In genomic region chr9:30064551-30064950, GRCm38 (mm10) we compare ENCODE assay signal across 31 mouse cellular contexts.
"Had no signal": no experiment of that assay in that cellular context is flagged by ENCODE, and none has a peak within 500 bp of the region (broad histone marks: within the 10 kb centered on the region; RNA-seq: fewer than 3 reads in every experiment).

No protein-coding gene starts in this region.

- ATAC-seq: hindbrain, embryonic 16.5 days; hindbrain, postnatal 0 days; inflammation-experienced regulatory T-cells, adult 6 months; intestine, embryonic 15.5 days; intestine, embryonic 16.5 days; intestine, postnatal 0 days had no signal

- H3K4me2 ChIP-seq: heart, embryonic 15.5 days; hindbrain, embryonic 12.5 days; hindbrain, embryonic 13.5 days; hindbrain, embryonic 14.5 days; hindbrain, embryonic 15.5 days; intestine, embryonic 15.5 days; kidney, embryonic 15.5 days had no signal

- H3K27ac ChIP-seq: heart, embryonic 15.5 days; hindbrain, embryonic 10.5 days; hindbrain, embryonic 12.5 days; hindbrain, embryonic 13.5 days; hindbrain, embryonic 14.5 days; hindbrain, embryonic 15.5 days; hindbrain, postnatal 0 days; intestine, embryonic 15.5 days; kidney, embryonic 15.5 days; kidney, postnatal 0 days; layer of hippocampus, adult 2 months; left cerebral cortex, adult 2 months had no signal

- DNase-seq: heart, postnatal 14 days; heart, postnatal 36 days; heart, postnatal 4 days; kidney, adult 11 months; kidney, adult 18-20 months; kidney, adult 2 months; kidney, adult 8-10 months; kidney, adult 9 months; kidney, postnatal 10 days; kidney, postnatal 14 days; kidney, postnatal 25 days; kidney, postnatal 36 days; kidney, postnatal 4 days; layer of hippocampus, adult 9-11 months; layer of hippocampus, postnatal 36 days had no signal

- H3K9me3 ChIP-seq: heart, embryonic 15.5 days; hindbrain, embryonic 10.5 days; hindbrain, embryonic 12.5 days; hindbrain, embryonic 13.5 days; hindbrain, embryonic 15.5 days; intestine, embryonic 15.5 days; kidney, embryonic 15.5 days had no signal

- H3K4me1 ChIP-seq: heart, embryonic 15.5 days; hindbrain, embryonic 12.5 days; intestine, embryonic 15.5 days; kidney, embryonic 15.5 days had no signal

- H3K4me3 ChIP-seq: heart, embryonic 15.5 days; hindbrain, embryonic 10.5 days; hindbrain, embryonic 12.5 days; hindbrain, embryonic 13.5 days; hindbrain, embryonic 15.5 days; intestine, embryonic 15.5 days; kidney, embryonic 15.5 days; layer of hippocampus, adult 2 months; left cerebral cortex, adult 2 months had no signal

- H3K36me3 ChIP-seq: heart, embryonic 15.5 days; hindbrain, embryonic 10.5 days; hindbrain, embryonic 12.5 days; hindbrain, embryonic 13.5 days; hindbrain, embryonic 15.5 days; intestine, embryonic 15.5 days; kidney, embryonic 15.5 days had no signal

- H3K9ac ChIP-seq: heart, embryonic 15.5 days; hindbrain, embryonic 12.5 days; hindbrain, embryonic 13.5 days; hindbrain, embryonic 14.5 days; hindbrain, embryonic 15.5 days; intestine, embryonic 15.5 days; kidney, embryonic 15.5 days had no signal

- H3K27me3 ChIP-seq: heart, embryonic 15.5 days; hindbrain, embryonic 12.5 days; hindbrain, embryonic 13.5 days; hindbrain, embryonic 15.5 days; intestine, embryonic 15.5 days; kidney, embryonic 15.5 days had no signal
